ENCODE assay signal across 29 mouse cellular contexts in the genomic region with DNA sequence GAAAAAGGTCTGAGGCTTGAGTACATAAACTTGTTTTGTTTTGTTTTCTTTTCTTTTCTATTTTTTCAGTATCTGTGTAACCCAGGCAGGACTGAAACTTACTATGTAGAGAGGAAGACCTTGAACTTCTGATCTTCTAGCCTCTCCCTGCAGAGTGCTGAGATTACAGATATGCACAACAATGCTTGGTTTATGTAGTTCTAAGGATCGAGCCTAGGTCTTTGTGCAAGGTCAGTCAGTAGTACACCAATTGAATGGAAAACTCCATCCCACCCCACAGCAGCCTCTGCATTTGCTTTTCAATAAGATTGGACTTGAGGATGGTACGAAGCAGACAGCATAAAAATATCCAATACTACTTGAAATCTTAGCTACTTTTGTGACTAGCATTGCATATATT.
"Had no signal": no experiment of that assay in that cellular context is flagged by ENCODE, and none has a peak within 500 bp of the region (broad histone marks: within the 10 kb centered on the region; RNA-seq: fewer than 3 reads in every experiment).

No protein-coding gene starts in this region.

- H3K9ac ChIP-seq: heart, embryonic 13.5 days; heart, embryonic 15.5 days; hindbrain, embryonic 13.5 days; hindbrain, embryonic 15.5 days; kidney, embryonic 15.5 days; limb, embryonic 12.5 days; liver, embryonic 13.5 days; liver, embryonic 15.5 days had no signal

- ATAC-seq: hindbrain, postnatal 0 days; intestine, embryonic 16.5 days had no signal

- H3K4me2 ChIP-seq: heart, embryonic 11.5 days; heart, embryonic 13.5 days; heart, embryonic 15.5 days; hindbrain, embryonic 13.5 days; hindbrain, embryonic 15.5 days; kidney, embryonic 15.5 days; limb, embryonic 12.5 days; liver, embryonic 11.5 days; liver, embryonic 13.5 days; liver, embryonic 15.5 days had no signal

- H3K36me3 ChIP-seq: heart, embryonic 13.5 days; heart, embryonic 15.5 days; hindbrain, embryonic 13.5 days; hindbrain, embryonic 15.5 days; kidney, embryonic 15.5 days; limb, embryonic 10.5 days; limb, embryonic 12.5 days; liver, embryonic 13.5 days; liver, embryonic 15.5 days had no signal

- DNase-seq: gastrocnemius, adult 2 months; gastrocnemius, postnatal 10 days; gastrocnemius, postnatal 25 days; heart, adult 11 months; heart, adult 2 months; heart, postnatal 14 days; heart, postnatal 36 days; kidney, adult 11 months; kidney, adult 2 months; kidney, adult 9 months; kidney, postnatal 14 days; kidney, postnatal 4 days; liver; liver, embryonic 13.5 days had no signal

- H3K27me3 ChIP-seq: heart, embryonic 13.5 days; heart, embryonic 15.5 days; hindbrain, embryonic 13.5 days; hindbrain, embryonic 15.5 days; kidney, embryonic 15.5 days; limb, embryonic 12.5 days; liver, embryonic 13.5 days; liver, embryonic 15.5 days had no signal

- H3K4me1 ChIP-seq: heart, embryonic 15.5 days; limb, embryonic 10.5 days; limb, embryonic 12.5 days; liver, embryonic 13.5 days; liver, embryonic 15.5 days had no signal

- H3K4me3 ChIP-seq: gastrocnemius, adult 2 months; heart, adult 2 months; heart, embryonic 13.5 days; heart, embryonic 15.5 days; hindbrain, embryonic 13.5 days; hindbrain, embryonic 15.5 days; kidney, embryonic 15.5 days; layer of hippocampus, adult 2 months; left cerebral cortex, adult 2 months; limb, embryonic 10.5 days; limb, embryonic 12.5 days; liver, embryonic 13.5 days; liver, embryonic 15.5 days had no signal

- H3K27ac ChIP-seq: gastrocnemius, adult 2 months; heart, adult 2 months; heart, embryonic 13.5 days; heart, embryonic 15.5 days; hindbrain, embryonic 13.5 days; hindbrain, embryonic 15.5 days; hindbrain, postnatal 0 days; kidney, embryonic 15.5 days; kidney, postnatal 0 days; layer of hippocampus, adult 2 months; left cerebral cortex, adult 2 months; limb, embryonic 10.5 days; limb, embryonic 12.5 days; liver, embryonic 13.5 days; liver, embryonic 15.5 days had no signal

- H3K9me3 ChIP-seq: heart, embryonic 13.5 days; heart, embryonic 15.5 days; hindbrain, embryonic 13.5 days; hindbrain, embryonic 15.5 days; kidney, embryonic 15.5 days; limb, embryonic 10.5 days; limb, embryonic 12.5 days; liver, embryonic 15.5 days had no signal
